Mouse (Mus musculus): ENCODE measurements around the gene Gm21882. TPM values are rescaled to one million over a fixed set of nuclear protein-coding genes. Genes with fewer than 3 reads are reported as not detected.
"Not testable (repeated sequence)": the region's sequence is repeated elsewhere in the genome, so short reads cannot be mapped to it uniquely, and the experiment has no call there.

Gene Gm21882
- not detected in 2 replicates for polyA plus RNA-seq (2016; fragmentation: Nextera tagmentation; extraction: Ambion mirVana)

- ATAC-seq (ENCODE audit: low FRiP score); H3K27me3 ChIP-seq; H3K4me1 ChIP-seq; H3K4me3 ChIP-seq (replicated peaks); H3K9ac ChIP-seq; H3K4me2 ChIP-seq; H3K36me3 ChIP-seq (replicated peaks); H3K27ac ChIP-seq; H3K9me3 ChIP-seq: not testable (repeated sequence)
- 45% methylated on average over 1 of the region's 1 CpGs for WGBS
These were observed at the start of gene Gm21882 for GRCm38 (mm10) chrY:40381423-40381822. TSS of gene Gm21882 (minus strand) at chrY:40381523.

Other genes with a start within 250 kb of the Gm21882 start
- not detected in 2 replicates for gene Gm21865, start 64.6 kb downstream of the Gm21882 start, polyA plus RNA-seq (2016; fragmentation: Nextera tagmentation; extraction: Ambion mirVana)

Measured in forebrain, embryonic 12.5 days (tissue).